Mouse (Mus musculus): ENCODE measurements around the gene Ccdc182.

Gene Ccdc182

GRCm38 (mm10) chr11:88281428-88282119 lies 12.3 kb upstream of the Ccdc182 start:
- DNase-seq (ENCODE audit: low spot score) = no peak

GRCm38 (mm10) chr11:88282516-88282915 lies 11.3 kb upstream of the Ccdc182 start:
- DNase-seq (ENCODE audit: low spot score) = no peak

GRCm38 (mm10) chr11:88286019-88286418 lies 7.8 kb upstream of the Ccdc182 start:
- DNase-seq (ENCODE audit: low spot score) = no peak

- no peak for DNase-seq (ENCODE audit: low spot score)
Observed at GRCm38 (mm10) chr11:88288400-88288799, 5.5 kb upstream of the Ccdc182 start.

- DNase-seq (ENCODE audit: low spot score) = no peak
Observed at GRCm38 (mm10) chr11:88288805-88289340, 5.0 kb upstream of the Ccdc182 start.

- no peak for DNase-seq (ENCODE audit: low spot score)
Observed at GRCm38 (mm10) chr11:88291245-88291644, 2.6 kb upstream of the Ccdc182 start.

- DNase-seq (ENCODE audit: low spot score) = no peak
Observed at GRCm38 (mm10) chr11:88291688-88292087, 2.2 kb upstream of the Ccdc182 start.

GRCm38 (mm10) chr11:88294394-88294710 lies 494 bp downstream of the Ccdc182 start:
- DNase-seq (ENCODE audit: low spot score) = no peak

GRCm38 (mm10) chr11:88295298-88295697 lies 1.4 kb downstream of the Ccdc182 start:
- no peak for DNase-seq (ENCODE audit: low spot score)

GRCm38 (mm10) chr11:88297526-88297925 lies 3.7 kb downstream of the Ccdc182 start:
- DNase-seq (ENCODE audit: low spot score) = no peak

GRCm38 (mm10) chr11:88299345-88299744 lies 5.5 kb downstream of the Ccdc182 start:
- DNase-seq (ENCODE audit: low spot score) = no peak

- no peak for DNase-seq (ENCODE audit: low spot score)
Observed at GRCm38 (mm10) chr11:88301619-88302018, 7.8 kb downstream of the Ccdc182 start.

GRCm38 (mm10) chr11:88305759-88306158 lies 11.9 kb downstream of the Ccdc182 start:
- DNase-seq (ENCODE audit: low spot score) = no peak

- DNase-seq (ENCODE audit: low spot score) = no peak
Observed at GRCm38 (mm10) chr11:88307616-88308543, 14.0 kb downstream of the Ccdc182 start.

- DNase-seq (ENCODE audit: low spot score) = no peak
Observed at GRCm38 (mm10) chr11:88309059-88309700, 15.3 kb downstream of the Ccdc182 start.

GRCm38 (mm10) chr11:88310773-88311172 lies 16.9 kb downstream of the Ccdc182 start:
- no peak for DNase-seq (ENCODE audit: low spot score)

GRCm38 (mm10) chr11:88311606-88312005 lies 17.7 kb downstream of the Ccdc182 start:
- DNase-seq (ENCODE audit: low spot score) = no peak

- DNase-seq (ENCODE audit: low spot score) = no peak
Observed at GRCm38 (mm10) chr11:88313512-88313911, 19.7 kb downstream of the Ccdc182 start.

GRCm38 (mm10) chr11:88314471-88314870 lies 20.6 kb downstream of the Ccdc182 start:
- DNase-seq (ENCODE audit: low spot score) = no peak

- DNase-seq (ENCODE audit: low spot score) = no peak
Observed at GRCm38 (mm10) chr11:88315393-88315792, 21.5 kb downstream of the Ccdc182 start.

GRCm38 (mm10) chr11:88318850-88319249 lies 25.0 kb downstream of the Ccdc182 start:
- DNase-seq (ENCODE audit: low spot score) = no peak

GRCm38 (mm10) chr11:88327016-88327415 lies 33.2 kb downstream of the Ccdc182 start:
- no peak for DNase-seq (ENCODE audit: low spot score)
